In the genomic region with DNA sequence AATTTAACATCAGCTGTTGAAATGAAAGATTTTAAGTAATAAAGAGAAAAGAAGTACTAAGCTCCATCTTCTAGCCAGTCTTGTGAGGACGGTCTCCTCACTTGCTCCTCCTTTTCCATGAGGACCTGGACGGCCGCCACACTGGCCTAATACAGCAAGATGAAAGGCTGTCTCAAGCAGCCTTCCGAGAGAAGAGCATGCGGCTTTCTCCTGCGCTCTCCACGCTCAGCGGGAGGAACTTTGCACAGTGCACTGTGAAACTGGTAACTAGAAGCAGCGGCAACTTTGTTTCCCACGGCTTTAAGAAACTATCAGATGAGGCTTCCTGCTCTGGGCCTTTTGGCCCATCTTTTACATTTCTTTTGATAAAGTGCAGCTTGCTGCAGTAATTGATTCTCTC, we compare ENCODE assay signal across 8 mouse cellular contexts. TPM values are rescaled to one million over a fixed set of nuclear protein-coding genes. Genes with fewer than 3 reads are reported as not detected.
DNase-seq lines count a peak whose midpoint lies in the region; ATAC-seq and TF ChIP-seq lines count a peak whose summit lies in the region.

No protein-coding gene starts in this region.

- 12% methylated on average over 10 of the region's 10 CpGs for WGBS in lung, embryonic 16.5 days
- WGBS in embryonic facial prominence, embryonic 12.5 days, result 9% methylated on average over 10 of the region's 10 CpGs
- 6% methylated on average over 10 of the region's 10 CpGs for WGBS in hindbrain, embryonic 12.5 days
- WGBS in limb, embryonic 14.5 days, result 7% methylated on average over 10 of the region's 10 CpGs

- no peak overlapping the region for H3K27ac ChIP-seq in lung, embryonic 16.5 days (ENCODE audit: low read length)
- no peak overlapping the region for H3K27ac ChIP-seq in embryonic facial prominence, embryonic 12.5 days
- H3K27ac ChIP-seq in hindbrain, embryonic 12.5 days, result no peak overlapping the region
- no peak overlapping the region for H3K27ac ChIP-seq in limb, embryonic 14.5 days (replicated peaks; ENCODE audit: low read depth, low read length)

- H3K9ac ChIP-seq in lung, embryonic 16.5 days (ENCODE audit: low read length), result no peak overlapping the region
- no peak overlapping the region for H3K9ac ChIP-seq in embryonic facial prominence, embryonic 12.5 days
- no peak overlapping the region for H3K9ac ChIP-seq in hindbrain, embryonic 12.5 days
- H3K9ac ChIP-seq in limb, embryonic 14.5 days (ENCODE audit: low read depth, low read length, severe bottlenecking), result no peak overlapping the region; the same call in 1 of the 2 replicates

- no peak overlapping the region for H3K4me3 ChIP-seq in lung, embryonic 16.5 days (ENCODE audit: low read length)
- no peak overlapping the region for H3K4me3 ChIP-seq in embryonic facial prominence, embryonic 12.5 days
- no peak overlapping the region for H3K4me3 ChIP-seq in hindbrain, embryonic 12.5 days
- H3K4me3 ChIP-seq in limb, embryonic 14.5 days (replicated peaks; ENCODE audit: low read length), result no peak overlapping the region

- no peaks in the 10 kb centered on the region for H3K9me3 ChIP-seq in lung, embryonic 16.5 days (ENCODE audit: control insufficient read depth, low read length)
- no peaks in the 10 kb centered on the region for H3K9me3 ChIP-seq in embryonic facial prominence, embryonic 12.5 days
- H3K9me3 ChIP-seq in hindbrain, embryonic 12.5 days (replicated peaks), result no peaks in the 10 kb centered on the region
- no peaks in the 10 kb centered on the region for H3K9me3 ChIP-seq in limb, embryonic 14.5 days (ENCODE audit: control insufficient read depth, low read length)

- H3K36me3 ChIP-seq in lung, embryonic 16.5 days (ENCODE audit: control insufficient read depth, insufficient read depth, low read length), result no peaks in the 10 kb centered on the region
- no peaks in the 10 kb centered on the region for H3K36me3 ChIP-seq in embryonic facial prominence, embryonic 12.5 days
- no peaks in the 10 kb centered on the region for H3K36me3 ChIP-seq in hindbrain, embryonic 12.5 days
- H3K36me3 ChIP-seq in limb, embryonic 14.5 days (ENCODE audit: control insufficient read depth, insufficient read depth, low read length), result no peaks in the 10 kb centered on the region

- no peaks in the 10 kb centered on the region for H3K27me3 ChIP-seq in lung, embryonic 16.5 days (ENCODE audit: control insufficient read depth, insufficient read depth, low read depth, low read length)
- no peaks in the 10 kb centered on the region for H3K27me3 ChIP-seq in embryonic facial prominence, embryonic 12.5 days
- H3K27me3 ChIP-seq in hindbrain, embryonic 12.5 days, result no peaks in the 10 kb centered on the region
- no peaks in the 10 kb centered on the region for H3K27me3 ChIP-seq in limb, embryonic 14.5 days (ENCODE audit: control insufficient read depth, insufficient read depth, low read length)

- no peak for DNase-seq in lung, postnatal 25 days (ENCODE audit: low spot score)
- peak; percentile 20 for DNase-seq in limb, embryonic 14.5 days (ENCODE audit: low spot score)
- peak; percentile 65 for DNase-seq in testis, postnatal 14 days (ENCODE audit: low spot score)
- no peak for DNase-seq in MN1 (ENCODE audit: low spot score)

- peak; percentile 38; the same call in 1 of the 2 replicates for ATAC-seq in lung, embryonic 16.5 days (ENCODE audit: low read depth)
- ATAC-seq in embryonic facial prominence, embryonic 12.5 days (ENCODE audit: insufficient number of reproducible peaks, insufficient read depth, low FRiP score, low TSS enrichment), result no peak
- no peak for ATAC-seq in hindbrain, embryonic 12.5 days (ENCODE audit: low FRiP score)
- no peak for ATAC-seq in limb, embryonic 14.5 days (ENCODE audit: low FRiP score, low read depth)
- no peak for ATAC-seq in inflammation-experienced regulatory T-cells, adult 6 months

- H3K4me1 ChIP-seq in lung, embryonic 16.5 days (replicated peaks; ENCODE audit: control insufficient read depth, insufficient read depth, low read length), result no peaks in the 10 kb centered on the region
- 0 out of 2 replicates have a peak, but pooled peaks cover 3% of the 10 kb centered on the region for H3K4me1 ChIP-seq in embryonic facial prominence, embryonic 12.5 days
- peaks cover 7% of the 10 kb centered on the region; the same call in 1 of the 2 replicates for H3K4me1 ChIP-seq in hindbrain, embryonic 12.5 days
- peaks cover 7% of the 10 kb centered on the region; the same call in 1 of the 2 replicates for H3K4me1 ChIP-seq in limb, embryonic 14.5 days (ENCODE audit: control insufficient read depth, insufficient read depth, low read length)

- TF ChIP-seq POLR2A in limb, embryonic 14.5 days (IDR thresholded peaks at IDR 0.05; ENCODE audit: borderline replicate concordance, extremely low read depth, insufficient read depth, insufficient read length), result no peak

- peak overlapping the region; percentile 1; the same call in 1 of the 2 replicates for H3K4me2 ChIP-seq in lung, embryonic 16.5 days (ENCODE audit: low read depth, low read length)
- 0 out of 2 replicates have a peak overlapping the region, but pooled peaks have one; percentile 10 for H3K4me2 ChIP-seq in embryonic facial prominence, embryonic 12.5 days (replicated peaks)
- 0 out of 2 replicates have a peak overlapping the region, but pooled peaks have one; percentile 11 for H3K4me2 ChIP-seq in hindbrain, embryonic 12.5 days (replicated peaks)
- peak overlapping the region; percentile 21 for H3K4me2 ChIP-seq in limb, embryonic 14.5 days (replicated peaks; ENCODE audit: low read depth, low read length, severe bottlenecking)

RNA-seq across cellular contexts. Expression of gene Nubpl, which starts 34.7 kb away (rescaled TPM):
- polyA plus RNA-seq in lung, embryonic 16.5 days (2015; fragmentation: Nextera tagmentation; extraction: Ambion mirVana), result 11.3 and 14.1 TPM in 2 replicates
- 14.7 and 15.6 TPM in 2 replicates for polyA plus RNA-seq in embryonic facial prominence, embryonic 12.5 days (2016; fragmentation: Nextera tagmentation; extraction: Ambion mirVana)
- polyA plus RNA-seq in hindbrain, embryonic 12.5 days (2016; fragmentation: Nextera tagmentation; extraction: Ambion mirVana), result 10.9 TPM in 2 replicates
- polyA plus RNA-seq in limb, embryonic 14.5 days (2012; rRNA removed), result 3.8 and 4.9 TPM in 2 replicates
- 11.5 and 11.6 TPM in 2 replicates for polyA plus RNA-seq in limb, embryonic 14.5 days (2014; fragmentation: Nextera tagmentation; extraction: Ambion mirVana)
- 1 to 10 TPM; 3.8 to 6.7 (median 6.6) TPM for polyA plus RNA-seq in inflammation-experienced regulatory T-cells, adult 6 months (2017; shearing (Covaris generic))

Comparison
In these comparisons a context has a peak if more than half of its experiments do, and no peak if none do; other contexts are left out.
1. DNase-seq: peak in limb, embryonic 14.5 days (single experiment) and testis, postnatal 14 days (single experiment); none in lung, postnatal 25 days (single experiment) and MN1 (single experiment).
2. Peak in every context shown above with its lines, with median percentiles within 50 percentile points of each other: H3K4me2 ChIP-seq.